Mouse (Mus musculus): Measurements from ENCODE around the gene Gspt1.

The Gspt1 gene

DNA sequence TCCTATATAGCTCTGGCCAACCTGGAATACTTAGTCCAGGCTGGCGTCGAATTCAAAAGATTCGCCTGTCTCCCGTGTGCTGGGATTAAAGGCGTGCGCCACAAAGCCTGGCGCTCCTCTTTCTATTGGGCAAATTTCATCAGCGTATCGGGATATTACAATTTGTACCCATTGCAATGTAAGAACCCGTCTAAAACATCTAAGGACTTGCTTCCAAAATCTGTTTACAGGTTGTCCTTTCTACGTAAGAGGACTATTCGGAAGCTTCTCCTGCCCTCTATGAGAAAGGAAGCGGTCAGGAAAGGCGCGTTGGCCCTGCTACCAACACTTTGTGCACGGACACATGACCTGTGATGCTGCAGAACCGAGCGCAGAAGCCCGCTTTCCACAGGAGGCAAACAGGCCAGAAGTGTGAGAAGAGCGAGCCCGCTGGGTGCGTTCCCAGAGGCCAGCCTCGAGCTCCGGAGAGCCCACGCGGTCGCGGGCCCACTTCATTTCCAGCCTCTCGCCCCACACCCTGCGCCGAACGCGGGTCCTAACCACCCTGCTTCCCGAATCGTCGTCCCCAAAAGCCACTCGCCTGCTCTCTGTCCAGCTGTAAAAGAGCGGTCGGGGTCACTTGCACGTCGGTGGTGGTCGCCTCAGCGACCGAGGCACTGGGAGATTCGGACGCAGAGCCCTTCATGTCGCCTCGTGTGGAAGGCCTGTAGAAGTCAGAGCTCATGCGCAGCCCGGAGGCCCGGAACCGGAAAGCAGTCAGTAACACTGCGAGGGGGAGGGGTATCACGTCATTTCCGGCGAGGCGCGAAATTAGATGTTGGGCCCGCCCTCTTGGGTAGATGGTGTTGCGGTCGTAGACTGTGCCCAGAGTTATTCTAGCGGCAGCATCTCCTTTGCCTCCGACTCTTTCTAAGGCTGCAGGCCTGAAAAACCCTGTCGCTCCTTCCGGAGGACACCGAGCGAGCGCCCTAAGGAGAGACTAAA is 51.3 kb downstream of the Gspt1 start, which contains the start of gene Rsl1d1:
Gene Rsl1d1, minus strand, starts transcription at position 761 of the 984 bp plus-strand sequence.
- DNase-seq, result peak; percentile 92

DNA sequence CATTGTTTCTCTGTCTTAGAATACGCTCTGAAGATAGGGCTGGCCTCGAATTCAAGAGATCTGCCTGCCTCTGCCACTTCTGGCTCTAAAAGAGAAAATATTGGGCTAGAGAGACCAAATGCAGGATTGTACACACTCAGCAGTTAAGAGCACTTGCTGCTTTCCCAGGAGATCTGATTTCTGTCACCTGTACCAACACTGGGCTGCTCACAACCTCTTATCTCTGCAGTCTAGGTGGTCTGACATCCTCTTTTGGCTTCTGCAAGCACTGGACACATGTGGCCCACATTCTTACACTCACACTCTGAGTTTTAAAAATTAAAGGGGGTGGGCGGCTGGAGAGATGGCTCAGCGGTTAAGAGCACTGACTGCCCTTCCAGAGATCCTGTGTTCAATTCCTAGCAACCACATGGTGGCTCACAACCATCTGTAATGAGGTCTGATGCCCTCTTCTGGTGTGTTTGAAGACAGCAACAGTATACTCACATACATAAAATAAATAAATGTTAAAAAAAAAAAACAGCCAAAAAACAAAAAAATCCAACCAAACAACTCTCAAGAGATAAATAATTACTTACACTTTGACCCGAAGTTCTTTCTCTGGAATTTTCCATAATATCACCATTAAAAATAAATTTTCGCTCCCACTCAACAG is 52.3 kb downstream of the Gspt1 start:
- no peak for DNase-seq

DNA sequence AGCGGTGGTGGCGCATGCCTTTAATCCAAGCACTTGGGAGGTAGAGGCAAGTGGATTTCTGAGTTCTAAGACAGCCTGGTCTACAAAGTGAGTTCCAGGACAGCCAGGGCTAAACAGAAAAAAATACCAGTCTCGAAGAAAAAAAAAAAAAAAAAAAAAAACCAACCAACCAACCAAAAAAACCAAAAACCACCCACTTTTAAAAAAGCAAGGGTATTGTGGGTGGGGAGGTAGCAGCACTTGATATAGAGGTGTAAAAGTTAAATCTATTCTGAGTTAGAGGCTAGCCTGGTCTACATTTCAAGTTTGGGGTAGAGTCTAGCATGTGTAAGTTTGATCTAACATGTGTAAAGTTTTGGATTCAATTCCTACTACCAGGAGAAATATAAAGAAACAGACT is 53.9 kb downstream of the Gspt1 start:
- DNase-seq, result no peak

GRCm38 (mm10) chr16:11198467-11198866 is 55.7 kb downstream of the Gspt1 start:
- DNase-seq, result no peak

DNA sequence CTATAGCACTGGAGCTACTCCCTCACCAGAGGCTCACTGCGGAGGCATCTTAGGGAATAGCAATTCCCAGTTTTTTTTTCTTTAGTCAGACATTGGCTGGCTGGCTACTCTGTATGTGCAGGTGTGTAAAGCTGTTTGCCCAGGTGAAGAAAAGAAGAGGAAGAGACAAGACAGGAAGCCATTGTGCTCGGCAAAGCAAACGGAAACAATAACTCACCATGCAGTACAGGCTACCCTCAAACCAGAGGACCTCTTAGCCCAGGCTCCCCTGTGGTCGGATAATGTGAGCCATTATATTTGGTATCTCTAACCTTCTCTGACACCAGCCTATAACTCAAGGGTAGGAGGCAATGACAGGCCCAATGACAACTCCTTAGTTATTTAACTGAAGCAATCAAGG is 57.1 kb downstream of the Gspt1 start:
- no peak for DNase-seq

- DNase-seq, result no peak
Measured at GRCm38 (mm10) chr16:11193231-11193630, 60.9 kb downstream of the Gspt1 start.

DNA sequence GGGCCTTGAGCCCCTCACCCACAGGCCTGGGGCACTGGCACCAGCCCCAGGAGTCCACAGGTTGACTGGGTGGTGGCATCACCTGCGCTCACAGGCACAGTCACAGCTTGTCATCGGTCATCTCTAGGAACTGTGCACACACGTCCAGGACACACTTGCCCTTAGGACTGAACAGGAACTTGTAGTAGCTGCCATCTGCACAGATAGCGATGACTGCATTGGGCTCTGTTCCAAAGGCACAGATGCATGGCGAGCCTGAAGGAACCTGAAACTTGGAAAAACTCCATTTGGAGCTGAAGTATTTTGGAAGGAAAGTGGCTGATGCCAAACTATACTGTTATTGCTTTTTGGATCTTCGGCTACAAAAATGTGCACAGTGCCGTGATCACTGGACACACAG is 64.0 kb downstream of the Gspt1 start:
- no peak for DNase-seq

GRCm38 (mm10) chr16:11177404-11177803 is 76.7 kb downstream of the Gspt1 start:
- no peak for DNase-seq

GRCm38 (mm10) chr16:11176884-11177244 is 77.3 kb downstream of the Gspt1 start:
- no peak for DNase-seq

GRCm38 (mm10) chr16:11176208-11176883 is 77.8 kb downstream of the Gspt1 start, which contains the start of gene Zc3h7a:
Zc3h7a (minus strand) TSS chr16:11176393.
- DNase-seq, result peak; percentile 90

- DNase-seq, result peak; percentile 74
Measured at GRCm38 (mm10) chr16:11175489-11176207, 78.5 kb downstream of the Gspt1 start.

DNA sequence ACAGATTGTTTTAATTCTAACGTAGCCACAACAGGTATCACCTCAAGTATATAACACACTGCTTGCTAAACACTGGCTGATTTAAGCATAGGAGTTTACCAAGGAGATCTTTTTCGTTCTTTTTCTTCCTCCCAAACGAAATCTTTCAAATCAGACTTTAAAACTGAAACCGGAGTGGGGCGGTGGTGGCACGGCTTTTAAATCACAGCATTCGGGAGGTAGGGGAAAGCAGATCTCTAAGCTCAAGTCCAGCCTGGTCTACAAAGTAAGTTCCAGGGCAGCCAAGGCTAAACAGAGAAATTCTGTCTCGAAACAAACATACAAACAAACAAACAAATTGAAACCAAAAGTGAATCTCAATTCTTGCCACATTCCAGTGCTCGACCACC is 79.0 kb downstream of the Gspt1 start:
- no peak for DNase-seq

- peak; percentile 63 for DNase-seq
Measured at GRCm38 (mm10) chr16:11174671-11175081, 79.4 kb downstream of the Gspt1 start.

DNA sequence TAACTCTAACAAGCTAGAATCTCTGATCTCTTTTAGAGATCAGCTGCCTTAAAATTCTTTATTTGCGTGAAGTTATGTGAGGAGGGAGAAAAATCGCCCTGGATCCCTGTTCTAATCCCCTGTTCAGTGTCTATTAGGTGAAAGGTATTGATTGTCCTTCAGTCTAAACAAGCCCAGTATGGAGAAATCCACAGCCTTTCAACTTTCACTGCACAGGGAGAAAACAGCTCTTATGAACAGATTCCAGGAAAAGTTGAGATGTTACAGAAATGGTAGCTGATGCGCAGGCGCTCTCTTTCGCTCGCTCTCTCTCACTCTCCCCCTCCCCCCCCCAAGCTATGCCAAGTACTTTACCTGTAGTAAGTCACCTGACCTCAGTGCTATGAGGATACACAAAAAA is 82.4 kb downstream of the Gspt1 start:
- DNase-seq, result no peak

Data from kidney, adult 18-20 months (tissue).